Mouse (Mus musculus) lung, postnatal 0 days (tissue): Measurements from ENCODE around the gene Nabp1. TPM values are rescaled to one million over a fixed set of nuclear protein-coding genes. Genes with fewer than 3 reads are reported as not detected.

Source experiments
- ATAC-seq: fragments of 200-750 bp; cut with Nextera tagmentation; 2 replicates; pipeline ENCODE4 v1.8.0; 2017; ENCODE audit warnings: moderate library complexity
- DNase-seq: peaks from one replicate; pipeline ENCODE4 v3.0.0-alpha.2; 2016; ENCODE audit warnings: low spot score
- H3K27ac ChIP-seq: fragments of 300-500 bp; sonication (generic); 2 replicates; pipeline ENCODE4 v1.5.1; 2014; ENCODE audit warnings: antibody characterized with exemption, mild to moderate bottlenecking, low read length, mixed read lengths
- H3K27me3 ChIP-seq: fragments of 300-500 bp; sonication (generic); replicated peaks from 2 replicates; pipeline ENCODE4 v1.6.1; 2014; ENCODE audit warnings: low read length, mixed read lengths; ENCODE audit not compliant: insufficient read depth
- H3K36me3 ChIP-seq: fragments of 300-500 bp; sonication (generic); 2 replicates; pipeline ENCODE4 v1.6.1; 2014; ENCODE audit warnings: low read length, mixed read lengths; ENCODE audit not compliant: insufficient read depth
- H3K4me1 ChIP-seq: fragments of 300-500 bp; sonication (generic); 2 replicates; pipeline ENCODE4 v1.6.1; 2014; ENCODE audit warnings: antibody characterized with exemption, low read depth, low read length, mixed read lengths; ENCODE audit not compliant: insufficient read depth
- H3K4me2 ChIP-seq: fragments of 300-500 bp; sonication (generic); replicated peaks from 2 replicates; pipeline ENCODE4 v1.6.1; 2014; ENCODE audit warnings: low read depth, mild to moderate bottlenecking, low read length, moderate library complexity, mixed read lengths
- H3K4me3 ChIP-seq: fragments of 300-500 bp; sonication (generic); 2 replicates; pipeline ENCODE4 v1.5.1; 2014; ENCODE audit warnings: low read depth, low read length
- H3K9ac ChIP-seq: fragments of 300-500 bp; sonication (generic); replicated peaks from 2 replicates; pipeline ENCODE4 v1.6.1; 2014; ENCODE audit warnings: low read depth, mild to moderate bottlenecking
- H3K9me3 ChIP-seq: fragments of 300-500 bp; sonication (generic); 2 replicates; pipeline ENCODE4 v1.6.1; 2016; ENCODE audit warnings: low read length, mixed read lengths
- CTCF ChIP-seq: IDR thresholded peaks from 2 replicates; pipeline ENCODE4 v1.5.1; 2016; ENCODE audit warnings: antibody characterized with exemption, mild to moderate bottlenecking
- EP300 ChIP-seq: IDR thresholded peaks from 2 replicates; pipeline ENCODE4 v1.6.1; 2016; ENCODE audit warnings: antibody characterized with exemption, mild to moderate bottlenecking, control low read depth
- WGBS: fragments of 180-500 bp; shearing (Covaris S2); extraction: QIAGEN DNeasy Blood & Tissue Kit; methylation state at CpG from one replicate; pipeline ENCODE4 v1.1.7; 2014; 5-methylcytosine and 5-hydroxymethylcytosine counted together
- polyA plus RNA-seq: library from polyadenylated mRNA; unstranded; fragments of >200 nt; fragmentation: Nextera tagmentation; extraction: Ambion mirVana; gene quantifications from 2 replicates; pipeline ENCODE4 v1.2.1, GENCODE M21; 2015

Nabp1 gene
- polyA plus RNA-seq, result 20.0 and 25.0 TPM in 2 replicates

DNA sequence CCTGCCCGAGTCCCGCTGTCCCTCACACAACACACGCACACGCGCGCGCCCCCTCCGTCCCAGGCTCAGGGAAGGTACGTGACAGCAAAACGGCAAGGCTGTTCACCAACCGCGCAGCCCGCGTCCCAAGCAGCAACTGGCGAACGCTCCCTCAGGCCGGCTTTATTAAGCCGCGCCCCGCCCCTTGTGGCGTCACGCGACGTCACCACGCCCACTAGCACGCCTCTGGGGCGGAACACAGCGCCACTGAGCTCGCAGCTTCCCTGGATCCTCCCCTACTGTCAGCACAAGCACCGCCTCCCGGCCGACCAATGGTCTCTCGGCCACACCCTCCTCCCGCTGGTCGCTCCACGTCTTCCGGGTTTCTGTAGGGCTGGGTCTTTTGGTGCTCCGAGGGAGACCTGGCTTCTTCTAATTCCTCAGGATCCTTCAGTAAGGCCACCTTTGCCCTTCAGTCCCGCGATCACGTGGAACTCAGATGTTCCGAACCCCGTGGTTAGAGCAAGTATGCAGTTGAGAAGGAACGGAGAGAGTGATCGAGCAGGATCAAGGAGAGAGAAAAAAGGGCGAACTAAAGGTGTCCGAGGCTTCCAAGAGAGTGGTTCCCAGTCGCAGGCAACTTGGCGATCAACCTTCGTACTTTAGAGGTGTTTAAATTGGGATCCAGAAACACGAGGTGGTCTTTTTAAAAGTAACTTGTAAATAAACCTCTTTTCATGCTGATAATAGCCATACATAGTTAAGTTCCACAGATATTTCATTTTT lies at the start of gene Nabp1:
Nabp1 (minus strand) TSS at position 164 of the 765 bp plus-strand sequence.
- no peaks in the 10 kb centered on the region for H3K27me3 ChIP-seq
- ATAC-seq (peak; percentile 99), DNase-seq (peak; percentile 100)
- H3K4me2 ChIP-seq, result peak within 1 kb of the TSS; percentile 90
- no peaks in the 10 kb centered on the region; the same call in 1 of the 2 replicates for H3K4me1 ChIP-seq
- peak within 1 kb of the TSS; percentile 70 for H3K4me3 ChIP-seq
- WGBS, result under 1% methylated on average over 50 of the region's 51 CpGs
- H3K9ac ChIP-seq, result peak within 1 kb of the TSS; percentile 73
- no peaks in the 10 kb centered on the region for H3K36me3 ChIP-seq
- H3K9me3 ChIP-seq, result no peaks in the 10 kb centered on the region
- TF ChIP-seq EP300, result peak; percentile 85
- peak; percentile 63 for TF ChIP-seq CTCF
- H3K27ac ChIP-seq, result peak within 1 kb of the TSS; percentile 93

DNA sequence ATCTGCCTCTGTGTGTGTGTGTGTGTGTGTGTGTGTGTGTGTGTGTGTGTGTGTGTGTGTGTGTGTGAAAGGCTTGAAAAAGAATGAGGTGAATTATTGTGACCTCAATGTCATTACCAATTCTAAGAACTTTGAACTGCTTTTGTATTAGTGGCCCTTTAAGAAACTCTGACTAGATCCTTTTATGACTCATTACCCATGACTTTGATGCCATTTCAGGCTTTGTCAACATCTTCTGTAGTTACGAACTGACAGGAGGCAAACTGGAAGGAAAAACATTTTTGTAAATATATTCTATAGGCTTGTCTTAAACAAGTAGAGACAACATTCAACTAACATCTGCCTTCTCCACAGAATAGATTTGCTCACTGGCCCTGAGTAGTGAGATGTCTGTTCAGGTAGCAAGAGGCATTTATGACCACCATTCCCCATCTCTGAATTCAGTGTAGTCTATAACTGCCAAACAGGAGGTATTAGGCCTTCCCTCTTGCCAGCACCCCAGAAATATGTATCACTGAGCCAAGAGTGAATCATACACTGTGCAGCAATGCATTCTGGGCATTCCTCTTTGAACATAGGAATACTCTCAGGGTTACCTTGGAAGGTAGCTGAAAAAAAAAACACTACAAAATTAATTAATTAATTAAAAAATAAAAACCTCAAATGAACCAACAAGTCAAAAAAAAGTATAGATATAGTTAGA lies 47.5 kb upstream of the Nabp1 start:
- TF ChIP-seq CTCF, result no peak
- TF ChIP-seq EP300, result no peak
- Histone ChIP-seq H3K4me3 (no peak overlapping the region), H3K9me3 (no peaks in the 10 kb centered on the region), H3K27me3 (no peaks in the 10 kb centered on the region), H3K4me2 (no peak overlapping the region), H3K4me1 (0 out of 2 replicates have a peak, but pooled peaks cover 2% of the 10 kb centered on the region), H3K36me3 (no peaks in the 10 kb centered on the region), H3K27ac (no peak overlapping the region), H3K9ac (no peak overlapping the region)
- ATAC-seq (no peak), DNase-seq (no peak)
- WGBS, result 69% methylated on average over 1 of the region's 1 CpGs

DNA sequence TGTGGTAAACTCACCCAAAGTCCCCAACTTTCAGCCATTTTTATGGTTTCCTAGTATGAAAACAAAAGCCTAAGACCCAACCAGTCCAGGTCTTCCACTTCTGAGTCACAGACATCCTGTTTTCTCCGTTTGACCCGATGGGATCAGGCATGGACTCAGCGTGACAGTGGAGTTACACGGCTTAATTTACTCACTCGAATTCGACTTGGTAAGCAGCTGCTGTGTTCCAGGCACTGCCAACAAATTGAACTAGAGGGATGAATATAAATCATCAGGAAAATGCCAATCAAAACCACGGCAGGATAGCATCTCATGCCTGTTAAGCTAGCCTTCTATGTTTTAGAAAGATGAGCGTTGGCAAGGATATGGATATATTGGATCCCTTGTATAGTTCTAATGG lies 43.4 kb upstream of the Nabp1 start:
- Histone ChIP-seq H3K9ac (no peak overlapping the region), H3K4me3 (no peak overlapping the region), H3K27ac (no peak overlapping the region), H3K27me3 (no peaks in the 10 kb centered on the region), H3K4me1 (no peaks in the 10 kb centered on the region), H3K9me3 (no peaks in the 10 kb centered on the region), H3K36me3 (no peaks in the 10 kb centered on the region), H3K4me2 (no peak overlapping the region)
- no peak for DNase-seq
- WGBS, result 83% methylated on average over 8 of the region's 8 CpGs
- TF ChIP-seq CTCF, result no peak
- TF ChIP-seq EP300, result no peak
- ATAC-seq, result no peak

DNA sequence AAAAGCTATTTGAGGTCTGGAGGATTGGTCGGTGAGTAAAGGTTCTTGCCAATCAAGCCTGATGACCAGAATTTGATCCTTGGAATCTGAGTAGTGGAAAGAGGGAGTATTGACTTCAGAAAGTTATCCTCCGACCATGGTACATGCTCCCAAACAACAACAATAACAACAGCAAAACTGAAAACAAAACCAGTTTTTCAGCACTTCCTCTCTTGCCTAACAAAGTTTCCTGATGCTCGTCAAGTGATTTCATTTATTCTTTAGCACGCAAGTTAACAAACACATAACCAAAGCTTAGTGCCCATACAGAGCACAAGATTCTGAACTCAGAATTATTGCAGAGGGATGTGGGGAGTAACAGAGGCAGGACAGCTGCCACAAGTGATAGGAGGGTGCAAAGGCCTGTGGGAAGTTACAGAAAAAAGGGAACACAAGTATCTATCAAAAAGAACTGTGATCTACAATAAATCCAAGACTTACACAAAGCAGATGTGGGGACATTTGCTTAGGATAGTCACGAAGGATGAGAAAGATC lies 42.1 kb upstream of the Nabp1 start:
- Histone ChIP-seq H3K27ac (no peak overlapping the region), H3K4me2 (no peak overlapping the region), H3K4me1 (no peaks in the 10 kb centered on the region), H3K27me3 (no peaks in the 10 kb centered on the region), H3K36me3 (no peaks in the 10 kb centered on the region), H3K9me3 (no peaks in the 10 kb centered on the region), H3K9ac (no peak overlapping the region), H3K4me3 (no peak overlapping the region)
- TF ChIP-seq EP300 (no peak), CTCF (no peak)
- WGBS, result 72% methylated on average over 5 of the region's 5 CpGs
- DNase-seq (no peak), ATAC-seq (no peak)

DNA sequence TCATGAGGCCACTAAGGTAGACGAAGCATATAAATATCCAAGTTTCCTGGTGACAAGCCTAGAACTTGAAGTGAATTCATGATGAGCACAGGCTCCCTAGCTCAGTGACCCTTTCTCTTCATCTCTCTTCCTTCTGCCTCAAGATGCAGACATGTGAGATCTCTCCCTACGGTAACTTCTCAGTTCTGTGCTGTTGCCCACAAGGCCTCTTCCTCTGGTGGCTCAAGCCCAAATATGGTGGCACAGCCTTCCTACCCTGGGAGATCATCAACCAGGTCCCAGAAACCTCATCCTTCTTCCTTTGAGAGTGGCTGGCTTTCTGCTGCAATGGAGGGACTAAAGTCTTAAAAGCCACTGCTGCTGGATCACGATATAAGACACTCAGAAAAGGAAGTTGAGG lies 40.9 kb upstream of the Nabp1 start:
- Histone ChIP-seq H3K36me3 (no peaks in the 10 kb centered on the region), H3K27ac (no peak overlapping the region), H3K9ac (no peak overlapping the region), H3K4me1 (peaks cover 5% of the 10 kb centered on the region; the same call in 1 of the 2 replicates), H3K4me2 (no peak overlapping the region), H3K9me3 (no peaks in the 10 kb centered on the region), H3K4me3 (no peak overlapping the region), H3K27me3 (no peaks in the 10 kb centered on the region)
- 90% methylated on average over 3 of the region's 3 CpGs for WGBS
- no peak for TF ChIP-seq EP300
- TF ChIP-seq CTCF, result no peak
- DNase-seq (no peak), ATAC-seq (no peak)

DNA sequence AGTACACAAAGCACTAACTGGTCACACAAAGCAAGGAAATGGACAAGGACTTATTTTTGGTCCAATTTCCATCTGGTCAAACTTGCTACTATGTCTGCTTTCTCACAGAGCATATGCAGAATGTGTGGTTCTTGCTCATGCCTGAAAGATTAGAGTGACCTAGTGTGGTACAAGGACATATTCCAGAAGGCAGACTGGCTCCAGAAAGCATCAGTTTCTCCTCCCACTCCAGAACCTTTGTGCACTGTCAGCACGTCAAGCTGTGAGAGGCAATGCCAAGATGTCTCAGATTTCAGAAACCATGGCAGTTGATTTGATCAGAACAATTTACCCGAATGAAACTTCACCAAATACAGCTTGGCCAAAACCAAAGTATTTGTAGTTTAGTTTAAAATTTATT lies 37.4 kb upstream of the Nabp1 start:
- no peak for ATAC-seq
- DNase-seq, result no peak
- no peak overlapping the region for H3K4me2 ChIP-seq
- peaks cover 5% of the 10 kb centered on the region; the same call in 1 of the 2 replicates for H3K4me1 ChIP-seq
- no peaks in the 10 kb centered on the region for H3K36me3 ChIP-seq
- peak overlapping the region; percentile 57; the same call in 1 of the 2 replicates for H3K27ac ChIP-seq
- no peak overlapping the region for H3K9ac ChIP-seq
- TF ChIP-seq EP300, result no peak
- no peaks in the 10 kb centered on the region for H3K9me3 ChIP-seq
- no peaks in the 10 kb centered on the region for H3K27me3 ChIP-seq
- H3K4me3 ChIP-seq, result no peak overlapping the region
- 51% methylated on average over 2 of the region's 2 CpGs for WGBS
